Mouse (Mus musculus) urinary bladder, adult 18-20 months (tissue): ENCODE data around the gene Tnrc18.

Experiments used
- DNase-seq, 2 experiments: peaks; one replicate each; pipeline ENCODE4 v3.0.0; 2022; ENCODE audit warnings: low spot score in 2 of 2, mixed read lengths in 2 of 2

Tnrc18 gene

DNA sequence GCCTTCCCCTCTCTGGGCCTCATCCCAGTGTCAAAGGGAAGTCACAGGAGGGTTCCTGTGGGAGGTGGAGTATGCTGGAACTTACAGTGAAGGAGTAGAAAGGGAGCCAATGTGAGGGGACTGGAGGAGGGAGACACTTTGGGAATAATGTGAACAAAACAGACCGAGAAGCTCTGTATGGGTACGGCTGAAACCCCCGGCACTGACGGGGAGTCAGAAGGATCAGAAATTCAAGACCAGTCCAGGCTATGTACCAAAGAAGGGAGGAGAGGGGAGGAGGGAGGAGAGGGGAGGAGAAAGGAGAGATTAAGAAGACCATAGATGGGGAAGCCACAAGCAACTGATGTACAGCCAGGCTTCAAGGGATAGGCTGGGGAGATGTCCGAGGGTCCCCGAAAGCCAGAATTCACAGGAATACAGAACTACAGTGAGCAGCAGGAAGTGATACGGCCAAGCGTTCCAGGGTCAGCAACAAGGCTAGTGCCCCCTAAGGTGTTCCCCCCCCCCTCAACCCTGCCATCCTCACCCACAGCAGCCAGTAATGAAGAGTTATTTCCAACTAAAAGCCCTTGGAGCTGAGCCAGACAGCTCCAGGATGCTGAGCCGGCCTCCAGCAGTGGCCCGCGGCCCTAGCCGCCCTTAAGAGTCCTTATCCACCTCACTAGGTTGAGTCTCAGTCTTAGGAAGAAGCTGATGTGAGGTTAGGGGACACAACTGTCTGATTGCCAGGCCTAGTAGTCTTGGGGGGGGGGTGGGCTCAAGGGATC lies 124.3 kb downstream of the Tnrc18 start:
- no peak for DNase-seq

DNA sequence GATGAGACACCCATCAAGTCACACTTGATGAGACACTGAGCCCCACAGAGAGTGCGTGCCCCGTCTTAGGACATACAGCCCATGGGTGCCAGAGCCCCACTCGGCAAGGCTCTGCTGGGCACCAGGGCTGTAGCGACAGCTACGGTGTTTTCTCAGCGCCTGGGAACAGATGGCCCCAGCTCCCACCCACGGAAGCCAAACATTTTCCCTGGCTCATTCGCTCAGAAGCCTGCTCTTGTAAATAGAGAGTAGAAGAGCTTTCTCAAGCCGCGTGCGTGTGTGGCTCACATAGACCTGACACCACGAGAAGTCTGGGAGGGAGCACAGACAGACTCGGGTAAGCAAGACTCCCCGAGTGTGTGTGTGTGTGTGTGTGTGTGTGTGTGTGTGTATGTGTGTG lies 125.2 kb downstream of the Tnrc18 start, which contains the start of gene Slc29a4:
TSS of gene Slc29a4 (plus strand) at position 265 of the 400 bp plus-strand sequence.
- no peak for DNase-seq

DNA sequence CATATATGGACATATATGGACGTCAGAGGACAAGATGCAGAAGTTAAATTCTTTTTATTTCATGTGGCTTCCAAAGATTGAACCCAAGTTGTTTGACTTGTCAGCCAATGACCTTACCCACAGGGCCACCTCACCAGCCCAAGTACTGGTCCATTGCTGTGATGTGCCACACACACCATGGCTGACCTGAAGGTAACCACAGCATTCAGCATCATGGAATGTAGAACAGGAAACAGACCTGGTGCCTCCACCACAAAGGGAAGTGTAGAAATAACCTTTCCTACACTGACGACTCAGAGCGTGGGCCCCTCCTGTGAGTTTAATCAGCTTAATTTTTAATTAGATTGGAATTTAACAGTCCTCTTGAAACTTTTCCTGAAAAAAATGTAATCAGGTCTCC lies 127.1 kb downstream of the Tnrc18 start:
- no peak for DNase-seq

DNA sequence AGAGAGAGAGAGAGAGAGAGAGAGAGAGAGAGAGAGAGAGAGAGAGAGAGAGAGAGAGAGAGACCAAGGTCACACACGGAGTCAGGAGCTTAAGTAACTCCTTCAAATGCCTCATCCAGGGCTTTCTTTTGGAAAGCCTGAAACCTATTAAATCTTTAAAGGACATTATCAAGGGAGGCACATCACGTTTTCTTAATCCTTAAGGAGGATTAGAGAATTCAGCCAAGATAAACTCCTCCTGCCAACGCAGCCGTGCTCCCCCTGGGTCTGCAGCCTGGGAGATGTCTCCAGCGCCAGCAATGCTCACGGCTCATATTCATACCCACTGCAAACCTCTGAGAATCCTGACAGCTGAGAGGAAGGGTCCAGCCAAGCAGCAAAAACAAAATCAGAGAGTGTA lies 128.6 kb downstream of the Tnrc18 start:
- no peak for DNase-seq

DNA sequence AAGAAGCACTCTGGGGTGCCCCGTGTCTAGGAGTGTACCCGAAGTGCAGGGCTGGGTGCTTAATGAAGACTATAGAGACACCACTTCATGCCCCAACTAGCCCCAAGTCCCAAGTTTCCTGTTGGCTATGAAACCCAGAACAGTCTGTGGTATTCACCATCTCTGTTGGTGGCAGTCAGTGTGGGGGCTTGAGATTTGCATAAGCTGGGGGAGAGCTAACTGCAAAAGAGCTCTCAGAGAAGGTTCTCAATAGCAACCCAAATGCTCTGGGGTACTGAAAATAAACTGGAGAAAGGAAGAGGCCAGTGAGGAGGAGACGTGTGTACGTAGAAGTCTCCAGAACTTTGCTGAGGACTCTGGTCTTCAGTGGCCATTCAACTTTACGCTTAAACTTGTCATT lies 134.9 kb downstream of the Tnrc18 start:
- DNase-seq = no peak

DNA sequence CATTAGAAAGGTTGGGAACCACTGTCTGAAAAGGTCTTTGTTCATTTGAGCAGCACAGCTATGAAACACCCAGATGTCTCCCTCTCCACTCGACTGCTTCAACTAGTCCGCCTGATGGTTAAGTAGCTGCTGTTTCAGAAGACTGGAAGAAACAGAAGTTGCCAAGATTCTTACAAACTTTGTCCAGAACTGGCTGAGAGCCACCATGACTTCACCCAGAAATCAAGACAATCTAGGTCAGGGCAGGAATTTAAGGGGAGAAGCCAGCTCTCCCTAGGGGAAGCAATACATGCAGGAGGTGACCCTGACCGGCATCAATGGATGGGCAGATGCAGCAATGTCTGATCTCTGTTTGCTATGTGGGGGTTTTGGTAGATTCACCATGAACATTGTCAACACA lies 135.6 kb downstream of the Tnrc18 start:
- no peak for DNase-seq

DNA sequence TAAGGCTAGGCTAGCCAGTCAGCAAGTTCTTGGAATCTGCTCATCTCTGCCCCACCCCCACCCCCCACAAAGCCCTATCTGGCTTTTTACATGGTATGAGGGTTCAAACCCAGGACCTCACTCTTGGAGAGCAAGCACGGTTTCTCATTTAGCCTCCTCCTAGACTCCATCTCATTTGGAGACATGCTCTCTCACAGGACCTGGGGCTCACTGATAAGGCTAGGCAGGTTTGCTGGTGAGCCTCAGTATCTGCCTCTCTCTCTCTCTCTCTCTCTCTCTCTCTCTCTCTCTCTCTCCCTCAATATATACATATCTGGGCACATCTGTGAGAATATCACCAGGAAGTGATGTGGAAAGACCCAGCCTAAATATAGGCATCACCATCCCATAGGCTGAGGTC lies 138.4 kb downstream of the Tnrc18 start:
- DNase-seq = no peak

DNA sequence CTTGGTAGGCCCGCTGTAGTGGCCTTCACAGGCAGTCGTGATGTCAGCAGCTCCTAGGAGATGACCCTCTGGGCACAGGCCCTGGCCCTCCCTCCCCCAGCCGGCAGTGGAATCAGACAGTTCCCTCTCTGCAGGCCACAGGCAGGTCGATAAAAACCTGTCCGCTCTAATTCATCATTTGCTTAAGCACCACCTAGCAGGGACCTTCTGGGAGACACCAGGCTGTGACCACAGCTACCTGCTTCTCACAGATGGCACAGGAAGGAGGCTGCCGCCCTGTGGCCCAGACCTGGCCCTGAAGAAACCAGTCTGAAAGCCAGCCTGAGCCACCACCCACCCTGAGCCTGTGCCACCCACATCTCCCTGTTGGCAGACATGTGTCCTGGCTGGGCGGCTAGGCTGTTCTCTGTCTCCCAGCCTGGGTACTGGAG lies 139.3 kb downstream of the Tnrc18 start:
- DNase-seq = no peak
